Mouse (Mus musculus): ENCODE results near the gene 9130230L23Rik. TPM values are rescaled to one million over a fixed set of nuclear protein-coding genes. Genes with fewer than 3 reads are reported as not detected.

9130230L23Rik gene
- polyA plus RNA-seq, 1 experiment from 2014 or later = not detected

GRCm38 (mm10) chr5:66014437-66014836 lies 10.4 kb upstream of the 9130230L23Rik start:
- Histone ChIP-seq H3K36me3 (ENCODE audit: control insufficient read depth, insufficient read depth, low read length) (no peaks in the 10 kb centered on the region), H3K27ac (ENCODE audit: low read depth, low read length) (no peak overlapping the region), H3K27me3 (ENCODE audit: control insufficient read depth, insufficient read depth, low read length) (no peaks in the 10 kb centered on the region), H3K9me3 (ENCODE audit: control insufficient read depth, low read length) (no peaks in the 10 kb centered on the region), H3K4me1 (ENCODE audit: control insufficient read depth, insufficient read depth, low read length) (no peaks in the 10 kb centered on the region), H3K4me2 (ENCODE audit: low read depth) (no peak overlapping the region), H3K9ac (ENCODE audit: low read length) (no peak overlapping the region), H3K4me3 (ENCODE audit: low read depth, low read length) (no peak overlapping the region)
- DNase-seq (ENCODE audit: low spot score) (no peak), ATAC-seq (ENCODE audit: insufficient read depth, low FRiP score, low TSS enrichment) (no peak)
- 87% methylated on average over 2 of the region's 2 CpGs for WGBS

GRCm38 (mm10) chr5:66013999-66014398 lies 9.9 kb upstream of the 9130230L23Rik start:
- DNase-seq (ENCODE audit: low spot score) (no peak), ATAC-seq (ENCODE audit: insufficient read depth, low FRiP score, low TSS enrichment) (no peak)
- no peaks in the 10 kb centered on the region for H3K9me3 ChIP-seq (ENCODE audit: control insufficient read depth, low read length)
- H3K4me3 ChIP-seq (ENCODE audit: low read depth, low read length) = no peak overlapping the region
- no peaks in the 10 kb centered on the region for H3K36me3 ChIP-seq (ENCODE audit: control insufficient read depth, insufficient read depth, low read length)
- no peaks in the 10 kb centered on the region for H3K4me1 ChIP-seq (ENCODE audit: control insufficient read depth, insufficient read depth, low read length)
- WGBS = 73% methylated on average over 3 of the region's 3 CpGs
- H3K27me3 ChIP-seq (ENCODE audit: control insufficient read depth, insufficient read depth, low read length) = no peaks in the 10 kb centered on the region
- H3K4me2 ChIP-seq (ENCODE audit: low read depth) = no peak overlapping the region
- H3K9ac ChIP-seq (ENCODE audit: low read length) = no peak overlapping the region
- no peak overlapping the region for H3K27ac ChIP-seq (ENCODE audit: low read depth, low read length)

GRCm38 (mm10) chr5:66008245-66008967 lies 4.3 kb upstream of the 9130230L23Rik start:
- Histone ChIP-seq H3K4me2 (ENCODE audit: low read depth) (no peak overlapping the region), H3K4me1 (ENCODE audit: control insufficient read depth, insufficient read depth, low read length) (no peaks in the 10 kb centered on the region), H3K9ac (ENCODE audit: low read length) (no peak overlapping the region), H3K27me3 (ENCODE audit: control insufficient read depth, insufficient read depth, low read length) (no peaks in the 10 kb centered on the region), H3K27ac (ENCODE audit: low read depth, low read length) (no peak overlapping the region), H3K4me3 (ENCODE audit: low read depth, low read length) (no peak overlapping the region), H3K36me3 (ENCODE audit: control insufficient read depth, insufficient read depth, low read length) (no peaks in the 10 kb centered on the region), H3K9me3 (ENCODE audit: control insufficient read depth, low read length) (no peaks in the 10 kb centered on the region)
- WGBS = 91% methylated on average over 15 of the region's 15 CpGs
- DNase-seq (ENCODE audit: low spot score) (no peak), ATAC-seq (ENCODE audit: insufficient read depth, low FRiP score, low TSS enrichment) (no peak)

- H3K36me3 ChIP-seq (ENCODE audit: control insufficient read depth, insufficient read depth, low read length) = no peaks in the 10 kb centered on the region
- no peak for DNase-seq (ENCODE audit: low spot score)
- H3K9me3 ChIP-seq (ENCODE audit: control insufficient read depth, low read length) = no peaks in the 10 kb centered on the region
- H3K4me3 ChIP-seq (ENCODE audit: low read depth, low read length) = no peak overlapping the region
- H3K4me2 ChIP-seq (ENCODE audit: low read depth) = no peak overlapping the region
- H3K4me1 ChIP-seq (ENCODE audit: control insufficient read depth, insufficient read depth, low read length) = no peaks in the 10 kb centered on the region
- H3K9ac ChIP-seq (ENCODE audit: low read length) = no peak overlapping the region
- WGBS = 48% methylated on average over 16 of the region's 16 CpGs
- H3K27ac ChIP-seq (ENCODE audit: low read depth, low read length) = no peak overlapping the region
- no peak for ATAC-seq (ENCODE audit: insufficient read depth, low FRiP score, low TSS enrichment)
- H3K27me3 ChIP-seq (ENCODE audit: control insufficient read depth, insufficient read depth, low read length) = no peaks in the 10 kb centered on the region
These were observed 1.1 kb upstream of the 9130230L23Rik start for GRCm38 (mm10) chr5:66005041-66005678.

- DNase-seq (ENCODE audit: low spot score) = no peak
- no peaks in the 10 kb centered on the region for H3K4me1 ChIP-seq (ENCODE audit: control insufficient read depth, insufficient read depth, low read length)
These were observed 2.9 kb downstream of the 9130230L23Rik start for GRCm38 (mm10) chr5:66001232-66001631.

GRCm38 (mm10) chr5:66000567-66001125 lies 3.4 kb downstream of the 9130230L23Rik start:
- ATAC-seq (ENCODE audit: insufficient read depth, low FRiP score, low TSS enrichment) = no peak
- H3K9me3 ChIP-seq (ENCODE audit: control insufficient read depth, low read length) = no peaks in the 10 kb centered on the region

More at GRCm38 (mm10) chr5:66001232-66001631, 2.9 kb downstream of the 9130230L23Rik start:
- H3K36me3 ChIP-seq (ENCODE audit: control insufficient read depth, insufficient read depth, low read length) = no peaks in the 10 kb centered on the region
- no peak overlapping the region for H3K9ac ChIP-seq (ENCODE audit: low read length)
- no peaks in the 10 kb centered on the region for H3K9me3 ChIP-seq (ENCODE audit: control insufficient read depth, low read length)
- ATAC-seq (ENCODE audit: insufficient read depth, low FRiP score, low TSS enrichment) = no peak
- H3K4me3 ChIP-seq (ENCODE audit: low read depth, low read length) = no peak overlapping the region
- H3K4me2 ChIP-seq (ENCODE audit: low read depth) = no peak overlapping the region
- whole genome bisulfite sequencing = 75% methylated on average over 5 of the region's 5 CpGs
- no peaks in the 10 kb centered on the region for H3K27me3 ChIP-seq (ENCODE audit: control insufficient read depth, insufficient read depth, low read length)
- no peak overlapping the region for H3K27ac ChIP-seq (ENCODE audit: low read depth, low read length)

GRCm38 (mm10) chr5:66000074-66000473 lies 4.0 kb downstream of the 9130230L23Rik start:
- H3K27ac ChIP-seq (ENCODE audit: low read depth, low read length) = no peak overlapping the region
- no peak overlapping the region for H3K9ac ChIP-seq (ENCODE audit: low read length)
- ATAC-seq (ENCODE audit: insufficient read depth, low FRiP score, low TSS enrichment) (no peak), DNase-seq (ENCODE audit: low spot score) (no peak)
- no peak overlapping the region for H3K4me3 ChIP-seq (ENCODE audit: low read depth, low read length)
- no peaks in the 10 kb centered on the region for H3K9me3 ChIP-seq (ENCODE audit: control insufficient read depth, low read length)
- no peaks in the 10 kb centered on the region for H3K27me3 ChIP-seq (ENCODE audit: control insufficient read depth, insufficient read depth, low read length)
- H3K4me2 ChIP-seq (ENCODE audit: low read depth) = no peak overlapping the region
- no peaks in the 10 kb centered on the region for H3K36me3 ChIP-seq (ENCODE audit: control insufficient read depth, insufficient read depth, low read length)
- 83% methylated on average over 7 of the region's 7 CpGs for WGBS
- H3K4me1 ChIP-seq (ENCODE audit: control insufficient read depth, insufficient read depth, low read length) = no peaks in the 10 kb centered on the region

More at GRCm38 (mm10) chr5:66000567-66001125, 3.4 kb downstream of the 9130230L23Rik start:
- H3K9ac ChIP-seq (ENCODE audit: low read length) = no peak overlapping the region
- no peak overlapping the region for H3K4me3 ChIP-seq (ENCODE audit: low read depth, low read length)
- no peak overlapping the region for H3K27ac ChIP-seq (ENCODE audit: low read depth, low read length)
- 75% methylated on average over 6 of the region's 6 CpGs for WGBS
- no peaks in the 10 kb centered on the region for H3K27me3 ChIP-seq (ENCODE audit: control insufficient read depth, insufficient read depth, low read length)
- H3K4me1 ChIP-seq (ENCODE audit: control insufficient read depth, insufficient read depth, low read length) = no peaks in the 10 kb centered on the region
- no peak overlapping the region for H3K4me2 ChIP-seq (ENCODE audit: low read depth)
- no peaks in the 10 kb centered on the region for H3K36me3 ChIP-seq (ENCODE audit: control insufficient read depth, insufficient read depth, low read length)
- no peak for DNase-seq (ENCODE audit: low spot score)

GRCm38 (mm10) chr5:65999106-65999505 lies 5.0 kb downstream of the 9130230L23Rik start:
- Histone ChIP-seq H3K9me3 (ENCODE audit: control insufficient read depth, low read length) (no peaks in the 10 kb centered on the region), H3K4me3 (ENCODE audit: low read depth, low read length) (no peak overlapping the region), H3K4me1 (ENCODE audit: control insufficient read depth, insufficient read depth, low read length) (no peaks in the 10 kb centered on the region), H3K27me3 (ENCODE audit: control insufficient read depth, insufficient read depth, low read length) (no peaks in the 10 kb centered on the region), H3K36me3 (ENCODE audit: control insufficient read depth, insufficient read depth, low read length) (no peaks in the 10 kb centered on the region), H3K27ac (ENCODE audit: low read depth, low read length) (no peak overlapping the region), H3K4me2 (ENCODE audit: low read depth) (no peak overlapping the region), H3K9ac (ENCODE audit: low read length) (no peak overlapping the region)
- ATAC-seq (ENCODE audit: insufficient read depth, low FRiP score, low TSS enrichment) (no peak), DNase-seq (ENCODE audit: low spot score) (no peak)
- 91% methylated on average over 7 of the region's 7 CpGs for WGBS

GRCm38 (mm10) chr5:65997813-65998212 lies 6.3 kb downstream of the 9130230L23Rik start:
- ATAC-seq (ENCODE audit: insufficient read depth, low FRiP score, low TSS enrichment) (no peak), DNase-seq (ENCODE audit: low spot score) (no peak)
- Histone ChIP-seq H3K9ac (ENCODE audit: low read length) (no peak overlapping the region), H3K36me3 (ENCODE audit: control insufficient read depth, insufficient read depth, low read length) (no peaks in the 10 kb centered on the region), H3K4me3 (ENCODE audit: low read depth, low read length) (no peak overlapping the region), H3K27ac (ENCODE audit: low read depth, low read length) (no peak overlapping the region), H3K4me2 (ENCODE audit: low read depth) (no peak overlapping the region), H3K9me3 (ENCODE audit: control insufficient read depth, low read length) (no peaks in the 10 kb centered on the region), H3K27me3 (ENCODE audit: control insufficient read depth, insufficient read depth, low read length) (no peaks in the 10 kb centered on the region), H3K4me1 (ENCODE audit: control insufficient read depth, insufficient read depth, low read length) (no peaks in the 10 kb centered on the region)

Data from neural tube, embryonic 11.5 days (tissue).